Comparison of ENCODE assay signal across 11 mouse cellular contexts in genomic region chr8:34709316-34709715, GRCm38 (mm10).
DNase-seq lines count a peak whose midpoint lies in the region; ATAC-seq and TF ChIP-seq lines count a peak whose summit lies in the region.
"Had no signal": no experiment of that assay in that cellular context is flagged by ENCODE, and none has a peak within 500 bp of the region (broad histone marks: within the 10 kb centered on the region; RNA-seq: fewer than 3 reads in every experiment).

No protein-coding gene starts in this region.

- TF ChIP-seq CTCF in lung, adult 2 months (IDR thresholded peaks at IDR 0.05; ENCODE audit: insufficient read depth, low read length) = no peak

- 64% methylated on average over 11 of the region's 11 CpGs for WGBS in lung, adult 2 months

- ATAC-seq in inflammation-experienced regulatory T-cells, adult 6 months = no peak
- ATAC-seq: liver, postnatal 0 days had no signal

- no peaks in the 10 kb centered on the region for H3K4me1 ChIP-seq in lung, adult 2 months (ENCODE audit: control insufficient read depth, insufficient read depth, low read length)

- no peak overlapping the region for H3K4me3 ChIP-seq in lung, adult 2 months (replicated peaks; ENCODE audit: extremely low read depth, low read depth, low read length)

- peak; percentile 40 to 46 for DNase-seq in heart, adult 18-20 months
- DNase-seq in heart, adult 11 months = no peak
- peak; percentile 22 for DNase-seq in lung, postnatal 14 days
- DNase-seq in lung, adult 2 months = no peak
- peak; percentile 79 to 82 for DNase-seq in cerebellum, postnatal 10 days
- DNase-seq in frontal cortex, postnatal 36 days (ENCODE audit: low spot score in 2 of 2) = no peak
- DNase-seq: adrenal gland, postnatal 10 days; gastrocnemius, postnatal 10 days; kidney, adult 18-20 months; liver, postnatal 0 days had no signal

- no peak for TF ChIP-seq POLR2A in lung, adult 2 months (IDR thresholded peaks at IDR 0.05; ENCODE audit: borderline replicate concordance, extremely low read depth, low read depth, low read length)

Comparison
In these comparisons a context has a peak if more than half of its experiments do, and no peak if none do; other contexts are left out.
1. DNase-seq: peak in heart, adult 18-20 months (2 of 2), lung, postnatal 14 days (single experiment) and cerebellum, postnatal 10 days (2 of 2); none in heart, adult 11 months (single experiment), lung, adult 2 months (single experiment) and frontal cortex, postnatal 36 days (0 of 2).